Mouse (Mus musculus) kidney, embryonic 16.5 days (tissue): ENCODE data around the gene Tktl2. TPM values are rescaled to one million over a fixed set of nuclear protein-coding genes. Genes with fewer than 3 reads are reported as not detected.

Experiments used
- ATAC-seq: fragments of 200-750 bp; cut with Nextera tagmentation; 2 replicates; pipeline ENCODE4 v1.8.0; 2017; ENCODE audit warnings: moderate TSS enrichment; ENCODE audit not compliant: low FRiP score, low TSS enrichment
- H3K27ac ChIP-seq: fragments of 300-500 bp; sonication (generic); 2 replicates; pipeline ENCODE4 v1.5.1; 2014; ENCODE audit warnings: low read length
- H3K27me3 ChIP-seq: fragments of 300-500 bp; sonication (generic); 2 replicates; pipeline ENCODE4 v1.6.1; 2014; ENCODE audit warnings: low read length, control low read depth, mixed read lengths; ENCODE audit not compliant: insufficient read depth
- H3K36me3 ChIP-seq: fragments of 300-500 bp; sonication (generic); 2 replicates; pipeline ENCODE4 v1.6.1; 2014; ENCODE audit warnings: low read length, control low read depth, mixed read lengths; ENCODE audit not compliant: insufficient read depth
- H3K4me1 ChIP-seq: fragments of 300-500 bp; sonication (generic); 2 replicates; pipeline ENCODE4 v1.6.1; 2014; ENCODE audit warnings: low read length, control low read depth, mixed read lengths; ENCODE audit not compliant: insufficient read depth
- H3K4me2 ChIP-seq: fragments of 300-500 bp; sonication (generic); replicated peaks from 2 replicates; pipeline ENCODE4 v1.6.1; 2014; ENCODE audit warnings: low read depth, low read length
- H3K4me3 ChIP-seq: fragments of 300-500 bp; sonication (generic); 2 replicates; pipeline ENCODE4 v1.5.1; 2014; ENCODE audit warnings: mild to moderate bottlenecking, low read length
- H3K9ac ChIP-seq: fragments of 300-500 bp; sonication (generic); replicated peaks from 2 replicates; pipeline ENCODE4 v1.6.1; 2014; ENCODE audit warnings: low read length
- H3K9me3 ChIP-seq: fragments of 300-500 bp; sonication (generic); 2 replicates; pipeline ENCODE4 v1.6.1; 2016; ENCODE audit warnings: low read length, control low read depth
- WGBS: fragments of 180-500 bp; shearing (Covaris S2); extraction: QIAGEN DNeasy Blood & Tissue Kit; methylation state at CpG from one replicate; pipeline ENCODE4 v1.1.7; 2014; 5-methylcytosine and 5-hydroxymethylcytosine counted together
- polyA plus RNA-seq: library from polyadenylated mRNA; unstranded; fragments of >200 nt; fragmentation: Nextera tagmentation; extraction: Ambion mirVana; gene quantifications from 2 replicates; pipeline ENCODE4 v1.2.1, GENCODE M21; 2015

Gene Tktl2
- polyA plus RNA-seq, 1 experiment from 2014 or later, result not detected

GRCm38 (mm10) chr8:66519149-66519548 is 7.6 kb downstream of the Tktl2 start:
- WGBS, result 89% methylated on average over 2 of the region's 2 CpGs
- Histone ChIP-seq H3K36me3 (no peaks in the 10 kb centered on the region), H3K27ac (no peak overlapping the region), H3K4me2 (no peak overlapping the region), H3K4me1 (no peaks in the 10 kb centered on the region), H3K27me3 (no peaks in the 10 kb centered on the region), H3K9ac (no peak overlapping the region), H3K4me3 (no peak overlapping the region), H3K9me3 (no peaks in the 10 kb centered on the region)
- ATAC-seq, result no peak

DNA sequence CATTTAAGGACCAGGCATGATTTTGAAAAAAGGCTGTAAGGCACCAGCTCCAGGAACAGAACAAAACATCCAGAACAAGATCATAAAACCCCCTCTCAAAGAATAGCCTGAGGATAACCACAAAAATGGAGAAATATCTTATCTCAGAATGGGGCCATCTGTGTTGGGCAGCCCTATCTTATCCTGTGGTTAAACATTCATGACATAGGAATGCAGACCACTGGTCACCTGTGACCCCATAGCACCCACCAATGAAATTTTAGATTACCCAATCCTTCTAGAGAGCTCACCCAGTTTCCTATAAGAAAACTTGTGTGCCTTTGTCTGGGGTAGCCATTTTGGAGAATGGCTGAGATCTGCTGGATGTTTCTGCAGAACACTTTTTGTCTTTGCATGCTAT is 9.0 kb downstream of the Tktl2 start:
- Histone ChIP-seq H3K4me3 (no peak overlapping the region), H3K9ac (no peak overlapping the region), H3K9me3 (no peaks in the 10 kb centered on the region), H3K27ac (no peak overlapping the region), H3K36me3 (no peaks in the 10 kb centered on the region), H3K4me1 (no peaks in the 10 kb centered on the region), H3K4me2 (no peak overlapping the region), H3K27me3 (no peaks in the 10 kb centered on the region)
- ATAC-seq, result no peak

DNA sequence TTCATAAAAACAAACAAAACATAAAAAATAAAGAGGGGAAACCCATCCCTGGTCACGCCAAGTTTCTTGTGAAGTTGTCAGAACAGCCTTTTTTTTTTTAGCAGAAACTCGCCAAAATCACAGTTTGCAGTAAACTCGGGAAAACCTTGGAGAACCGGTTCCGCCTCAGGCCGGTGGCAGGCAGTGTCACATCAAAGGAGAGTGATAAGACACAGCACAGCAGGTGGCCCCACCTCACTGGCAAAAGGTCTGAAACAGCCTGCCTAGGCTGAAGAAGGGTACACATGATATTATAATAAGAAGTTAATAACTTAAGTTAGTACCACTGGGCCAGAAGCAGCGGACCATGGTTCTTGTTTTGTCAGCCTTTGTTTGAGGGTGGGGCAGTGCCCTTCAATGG is 38.5 kb downstream of the Tktl2 start:
- WGBS, result 19% methylated on average over 7 of the region's 7 CpGs
- no peak overlapping the region for H3K9ac ChIP-seq
- H3K9me3 ChIP-seq, result no peaks in the 10 kb centered on the region
- no peak overlapping the region for H3K4me3 ChIP-seq
- H3K36me3 ChIP-seq, result no peaks in the 10 kb centered on the region
- no peak overlapping the region for H3K27ac ChIP-seq
- H3K4me2 ChIP-seq, result no peak overlapping the region
- H3K27me3 ChIP-seq, result no peaks in the 10 kb centered on the region
- no peak for ATAC-seq
- no peaks in the 10 kb centered on the region for H3K4me1 ChIP-seq

Other genes starting within 250 kb of the Tktl2 start
- gene Tma16, start 25.2 kb upstream of the Tktl2 start, polyA plus RNA-seq, result 12.1 and 14.4 TPM in 2 replicates
- gene Npy5r, start 176.4 kb downstream of the Tktl2 start, polyA plus RNA-seq, result not detected in 2 replicates
- 0.68 and 1.1 TPM in 2 replicates for gene Npy1r, start 185.4 kb downstream of the Tktl2 start, polyA plus RNA-seq